Mouse (Mus musculus) T-cell, adult 2 months (primary cell): ENCODE results near the gene Dnajb8.

Experiments used
- DNase-seq: peaks from one replicate; pipeline ENCODE4 v3.0.0; 2022; ENCODE audit warnings: low spot score

Gene Dnajb8

GRCm38 (mm10) chr6:88229221-88229620, 7.2 kb downstream of the Dnajb8 start:
- no peak for DNase-seq

DNA sequence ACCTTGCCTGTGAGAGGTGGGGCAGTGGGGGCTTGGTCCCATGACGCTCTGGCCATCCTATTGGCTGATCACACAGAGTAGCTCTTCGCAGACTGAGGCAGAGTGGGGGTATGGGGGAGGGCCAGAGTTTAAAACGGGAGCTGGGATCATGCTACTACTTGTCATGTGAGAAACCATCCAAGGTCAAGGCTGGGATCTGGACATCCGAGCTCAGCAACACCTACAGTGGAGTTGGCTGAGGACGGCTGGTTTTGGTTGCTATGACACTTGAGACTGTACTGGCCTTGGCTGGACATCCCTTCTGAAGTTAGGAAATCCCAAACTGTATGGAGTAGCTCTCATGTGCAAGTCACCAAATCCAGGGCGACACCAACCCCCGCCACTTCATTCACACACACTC, 9.8 kb downstream of the Dnajb8 start:
- DNase-seq = no peak

GRCm38 (mm10) chr6:88232221-88232620, 10.2 kb downstream of the Dnajb8 start:
- no peak for DNase-seq

GRCm38 (mm10) chr6:88233996-88234395, 11.9 kb downstream of the Dnajb8 start:
- no peak for DNase-seq

- DNase-seq = no peak
These were observed 13.4 kb downstream of the Dnajb8 start for GRCm38 (mm10) chr6:88235461-88235860.

GRCm38 (mm10) chr6:88235983-88236382, 13.9 kb downstream of the Dnajb8 start:
- no peak for DNase-seq

DNA sequence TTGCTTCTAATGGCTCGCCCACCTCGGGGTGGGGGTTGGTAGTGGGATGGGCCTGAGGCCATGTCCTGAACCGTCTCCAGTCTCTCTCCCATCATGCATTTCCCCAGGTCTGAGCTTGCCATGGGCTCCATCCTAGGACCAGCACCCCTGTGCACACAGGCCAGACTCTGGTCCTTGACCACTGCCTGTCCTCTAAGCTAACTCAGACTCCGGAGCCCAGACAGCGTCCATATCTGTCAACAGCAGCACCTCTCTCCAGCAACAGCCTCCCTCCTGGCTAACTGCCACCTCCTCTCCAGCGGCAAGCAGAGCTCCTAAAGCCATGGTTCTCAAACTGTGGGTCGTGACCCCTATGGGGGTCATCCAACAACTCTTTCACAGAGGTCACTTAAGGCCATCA, 14.4 kb downstream of the Dnajb8 start:
- no peak for DNase-seq

GRCm38 (mm10) chr6:88242604-88243003, 20.5 kb downstream of the Dnajb8 start:
- DNase-seq = no peak

DNA sequence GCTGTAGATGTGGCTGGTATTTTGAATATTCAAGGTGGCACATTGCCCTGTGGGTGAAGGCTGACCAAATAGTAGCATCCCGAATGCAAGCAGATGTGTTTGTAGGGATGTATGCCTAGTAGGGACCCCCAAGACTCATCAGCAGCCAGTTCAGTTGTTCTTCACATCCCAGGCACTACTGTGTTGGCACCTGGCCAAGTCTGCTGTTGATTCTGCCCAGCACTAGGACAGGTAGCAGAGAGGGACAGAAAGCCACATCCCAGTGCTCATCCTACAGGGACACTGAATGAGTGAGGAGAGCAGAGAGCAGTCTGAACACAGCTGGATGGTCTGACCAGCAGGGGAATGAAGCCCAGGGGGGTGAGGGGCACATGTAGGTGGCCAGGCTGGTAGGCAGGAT, 27.2 kb downstream of the Dnajb8 start:
- no peak for DNase-seq

- DNase-seq = no peak
These were observed 29.3 kb downstream of the Dnajb8 start for GRCm38 (mm10) chr6:88251396-88251795.

GRCm38 (mm10) chr6:88251798-88252478, 29.9 kb downstream of the Dnajb8 start:
- DNase-seq = no peak

- DNase-seq = no peak
These were observed 32.0 kb downstream of the Dnajb8 start for GRCm38 (mm10) chr6:88254082-88254481.

GRCm38 (mm10) chr6:88255435-88255834, 33.4 kb downstream of the Dnajb8 start:
- DNase-seq = no peak

- no peak for DNase-seq
These were observed 37.6 kb downstream of the Dnajb8 start for GRCm38 (mm10) chr6:88259621-88260020.

DNA sequence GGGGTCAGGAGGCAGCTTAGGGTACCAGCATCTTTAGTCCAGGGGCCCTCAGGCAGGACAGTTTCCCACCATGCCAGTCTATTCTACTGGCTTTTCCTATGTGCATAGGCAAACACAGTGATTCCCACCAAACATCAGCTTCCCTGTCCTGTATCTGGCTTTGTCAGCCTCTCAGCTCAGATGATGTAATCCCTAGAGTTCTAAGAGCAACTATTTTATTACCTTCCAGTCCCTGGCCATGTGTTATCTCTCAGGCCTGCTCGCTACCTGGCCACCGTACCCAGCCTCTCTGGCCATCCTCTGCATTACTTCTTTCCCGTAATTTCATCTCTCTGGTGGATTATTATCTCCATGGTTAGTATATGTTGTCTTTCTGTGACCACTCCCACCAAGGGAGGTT, 38.6 kb downstream of the Dnajb8 start:
- DNase-seq = no peak

- DNase-seq = no peak
These were observed 40.1 kb downstream of the Dnajb8 start for GRCm38 (mm10) chr6:88262160-88262559.

- DNase-seq = no peak
These were observed 43.3 kb downstream of the Dnajb8 start for GRCm38 (mm10) chr6:88265355-88265754.

DNA sequence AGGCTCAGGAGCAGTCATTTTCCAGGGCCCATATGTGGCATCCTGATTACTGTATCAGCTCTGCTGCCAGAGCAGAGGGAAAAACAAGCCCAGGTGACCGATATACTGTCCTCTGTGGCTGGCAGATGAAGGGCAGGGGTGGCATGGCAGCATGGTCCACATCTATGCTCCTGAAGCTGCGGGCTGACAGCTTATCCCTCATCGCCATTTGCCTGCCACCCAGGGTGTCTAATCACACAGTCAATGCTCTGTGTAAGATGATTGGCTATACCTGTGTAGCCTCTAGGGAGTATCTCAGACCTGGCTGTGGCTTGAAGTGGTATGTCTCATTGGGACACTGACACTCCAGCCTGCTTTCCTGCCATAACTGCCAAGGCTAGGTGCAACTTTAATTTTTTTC, 44.0 kb downstream of the Dnajb8 start:
- no peak for DNase-seq

- DNase-seq = no peak
These were observed 45.0 kb downstream of the Dnajb8 start for GRCm38 (mm10) chr6:88267068-88267467.

DNA sequence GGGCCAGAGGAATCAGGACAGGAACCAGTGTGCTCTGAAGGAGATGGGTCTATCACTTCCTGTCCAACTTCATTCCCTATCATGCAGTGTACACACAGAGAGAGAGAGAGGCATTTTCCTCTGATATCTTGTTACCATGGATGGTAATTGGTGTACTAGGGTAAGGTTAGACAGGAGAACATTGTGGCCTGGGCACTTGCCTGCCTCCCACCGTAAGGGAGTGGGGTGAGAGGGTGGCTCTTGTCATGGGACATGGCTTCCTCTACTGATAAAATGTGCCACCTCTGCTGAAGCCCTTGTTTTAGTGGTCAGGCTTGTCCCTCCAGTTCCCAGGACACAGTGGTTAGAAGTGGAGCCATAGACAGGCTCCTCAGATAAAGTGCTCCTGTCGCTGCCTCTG, 45.9 kb downstream of the Dnajb8 start:
- DNase-seq = no peak

- DNase-seq = no peak
These were observed 52.6 kb downstream of the Dnajb8 start for GRCm38 (mm10) chr6:88274623-88275022.

- DNase-seq = no peak
These were observed 54.2 kb downstream of the Dnajb8 start for GRCm38 (mm10) chr6:88276221-88276620.

GRCm38 (mm10) chr6:88277242-88277641, 55.2 kb downstream of the Dnajb8 start:
- DNase-seq = no peak

- DNase-seq = no peak
These were observed 56.1 kb downstream of the Dnajb8 start for GRCm38 (mm10) chr6:88278141-88278540.
